Mouse (Mus musculus): ENCODE results near the gene Ccdc171.
"Not testable (repeated sequence)": the region's sequence is repeated elsewhere in the genome, so short reads cannot be mapped to it uniquely, and the experiment has no call there.

Ccdc171 gene

DNA sequence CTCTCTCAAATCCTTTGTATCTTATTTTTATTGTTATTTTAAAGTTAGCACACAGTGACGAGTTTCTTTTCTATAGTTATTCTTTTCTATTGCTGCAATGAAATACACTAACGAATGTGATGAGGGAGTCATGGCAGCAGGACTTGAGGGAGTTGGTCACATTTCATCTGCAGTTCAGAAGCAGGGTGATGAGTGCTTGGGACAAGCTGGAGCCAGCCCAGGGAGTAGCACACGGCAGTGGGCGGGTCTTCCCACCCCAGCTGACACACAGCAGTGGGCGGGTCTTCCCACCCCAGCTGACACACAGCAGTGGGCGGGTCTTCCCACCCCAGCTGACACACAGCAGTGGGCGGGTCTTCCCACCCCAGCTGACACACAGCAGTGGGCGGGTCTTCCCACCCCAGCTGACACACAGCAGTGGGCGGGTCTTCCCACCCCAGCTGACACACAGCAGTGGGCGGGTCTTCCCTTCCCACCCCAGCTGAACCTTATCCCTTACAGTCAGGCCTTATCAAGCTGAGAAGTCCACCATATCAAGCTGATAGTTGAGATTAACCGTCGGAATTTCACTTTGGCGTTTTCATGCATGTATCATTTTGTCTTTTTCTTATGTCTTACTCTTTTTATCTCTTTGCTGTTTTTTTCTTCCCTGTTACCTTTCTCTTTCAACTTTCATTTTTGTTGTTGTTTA lies 97.8 kb downstream of the Ccdc171 start:
- in situ Hi-C loops (cut with MboI; ENCODE audit: unreplicated experiment in 2 of 2) = not testable (repeated sequence)

DNA sequence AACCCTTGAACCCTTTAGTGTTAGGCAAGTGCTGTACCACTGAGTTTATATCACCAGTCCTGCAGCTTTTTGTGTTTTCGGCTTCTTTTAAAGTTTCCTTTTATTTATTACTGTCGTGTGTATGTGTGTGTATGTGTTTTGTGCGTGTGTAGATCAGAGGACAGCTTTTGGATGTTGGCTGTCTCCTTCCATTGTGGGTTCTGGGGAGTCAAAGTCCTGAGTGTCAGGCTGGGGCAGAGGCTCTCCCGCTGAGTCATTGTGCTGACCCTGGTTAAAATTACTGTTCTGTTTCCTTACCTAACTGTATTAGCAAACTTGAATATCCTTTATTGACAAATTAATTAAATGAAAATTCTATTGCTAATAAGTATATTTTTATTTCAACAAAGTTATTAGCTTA lies 98.4 kb downstream of the Ccdc171 start:
- in situ Hi-C loops (cut with MboI; ENCODE audit: unreplicated experiment in 2 of 2) = no loop called here

DNA sequence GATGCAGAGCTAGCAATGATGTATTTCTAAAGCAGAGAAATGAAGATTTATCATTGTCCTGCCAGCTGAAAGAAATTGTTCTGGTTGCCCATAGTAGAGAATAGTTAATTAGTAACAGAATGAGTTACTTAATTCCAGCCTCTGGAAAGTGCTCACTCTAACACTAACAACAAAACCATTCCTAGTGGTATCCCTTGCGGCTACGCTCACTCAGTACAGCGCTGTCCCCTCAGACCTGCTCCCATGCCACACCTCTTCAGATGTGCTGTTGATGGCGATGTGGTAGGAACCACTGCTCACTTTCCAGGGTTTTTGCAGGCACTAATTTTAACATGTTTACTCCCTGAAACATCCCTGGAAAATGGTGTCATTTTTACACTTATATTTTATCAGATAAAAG lies 126.1 kb downstream of the Ccdc171 start:
- in situ Hi-C loops (cut with MboI; ENCODE audit: unreplicated experiment in 2 of 2) = no loop called here

DNA sequence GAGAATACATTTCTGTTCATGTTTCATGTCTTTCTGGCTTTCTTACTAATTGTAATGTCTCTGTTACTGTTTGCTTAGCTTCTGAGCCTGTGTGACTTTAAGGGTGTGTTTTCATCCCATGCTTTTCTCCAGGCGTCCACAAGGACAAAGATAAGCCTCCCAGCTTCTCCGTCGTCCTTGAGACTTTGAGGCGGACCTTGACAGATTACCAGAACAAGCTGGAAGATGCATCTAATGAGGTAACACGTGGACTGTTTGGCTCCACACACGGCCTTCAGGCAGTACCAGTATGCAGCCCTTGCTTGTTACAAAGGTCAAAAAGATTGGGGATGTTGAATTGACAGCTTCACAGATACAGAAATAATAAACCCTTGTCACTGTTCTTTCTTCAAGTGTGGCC lies 130.1 kb downstream of the Ccdc171 start:
- in situ Hi-C loops (cut with MboI; ENCODE audit: unreplicated experiment in 2 of 2) = no loop called here

DNA sequence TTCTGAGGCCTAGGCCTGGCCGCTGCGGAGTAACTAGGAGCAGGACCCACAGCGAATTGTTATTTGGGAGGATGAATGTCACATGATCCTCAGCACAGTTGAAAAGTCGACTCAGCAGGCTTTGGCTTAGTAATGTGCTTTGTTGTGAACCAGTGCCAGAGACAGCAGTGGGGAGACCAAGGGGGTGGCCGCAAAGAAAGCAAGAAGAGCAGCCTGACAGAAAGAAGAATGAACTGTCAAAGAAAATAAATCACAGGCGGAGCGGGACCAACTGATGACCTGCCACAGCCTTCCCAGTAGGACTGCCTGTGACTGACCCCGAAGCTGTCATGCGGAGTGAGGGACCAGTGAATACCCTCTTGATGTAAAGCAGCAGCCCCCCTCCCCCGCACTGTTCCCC lies 131.2 kb downstream of the Ccdc171 start:
- in situ Hi-C loops (cut with MboI; ENCODE audit: unreplicated experiment in 2 of 2) = no loop called here

DNA sequence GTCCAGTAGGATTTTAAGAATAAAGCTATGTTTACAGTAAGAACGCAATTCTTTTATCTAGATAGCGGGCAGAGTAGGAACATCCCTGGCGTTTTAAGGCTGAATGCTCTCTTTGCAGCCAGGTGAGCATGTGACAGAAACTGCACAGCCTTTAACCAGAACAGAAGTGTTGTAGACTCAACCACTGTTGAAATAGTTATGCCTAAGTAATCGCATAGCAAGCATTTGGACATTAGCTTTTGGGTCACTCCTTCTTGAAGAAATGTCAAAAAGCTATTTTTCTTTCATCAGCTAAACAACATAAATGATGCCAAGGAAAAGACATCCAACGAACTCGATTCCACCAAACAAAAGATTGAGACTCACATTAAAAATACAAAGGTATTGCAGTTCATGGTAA lies 131.7 kb downstream of the Ccdc171 start:
- in situ Hi-C loops (cut with MboI; ENCODE audit: unreplicated experiment in 2 of 2) = no loop called here

DNA sequence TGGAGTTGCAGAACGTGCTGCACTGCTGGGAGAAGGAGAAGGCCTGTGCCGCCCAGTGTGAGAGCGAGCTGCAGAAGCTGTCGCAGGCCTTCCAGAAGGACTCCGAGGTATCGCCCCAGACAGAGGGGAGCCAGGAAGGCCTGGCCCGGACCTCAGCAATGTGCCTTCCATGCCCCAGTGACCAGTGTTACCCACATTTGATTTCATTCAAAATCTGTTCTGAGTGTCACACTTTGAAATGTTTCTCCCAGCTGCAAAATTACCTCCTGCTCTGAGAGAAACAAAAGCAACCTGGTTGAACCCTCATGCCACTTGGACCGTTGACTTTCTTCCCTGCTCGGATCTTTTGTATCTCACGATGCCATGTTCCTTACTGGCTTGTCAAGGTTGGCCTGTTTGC lies 133.1 kb downstream of the Ccdc171 start:
- in situ Hi-C loops (cut with MboI; ENCODE audit: unreplicated experiment in 2 of 2) = no loop called here

DNA sequence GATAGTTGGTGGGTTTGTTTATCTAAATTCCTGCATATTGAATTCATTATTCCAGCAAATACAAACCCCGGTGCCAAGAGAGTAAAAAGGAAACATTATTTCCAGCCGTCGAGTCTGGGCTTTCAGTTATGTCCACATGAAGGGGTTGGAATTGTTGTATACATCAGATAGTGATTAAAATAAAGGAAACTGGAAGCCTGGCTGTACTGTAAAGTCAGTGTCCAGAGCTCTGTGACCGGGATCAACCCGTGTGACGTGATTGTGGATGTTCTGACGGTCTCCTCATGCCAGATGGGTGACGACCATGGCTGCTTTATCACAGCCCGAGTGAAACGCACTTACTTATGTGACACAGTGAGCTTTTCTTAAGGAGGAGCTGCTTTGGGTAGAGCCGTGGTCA lies 134.1 kb downstream of the Ccdc171 start:
- in situ Hi-C loops (cut with MboI; ENCODE audit: unreplicated experiment in 2 of 2) = no loop called here

DNA sequence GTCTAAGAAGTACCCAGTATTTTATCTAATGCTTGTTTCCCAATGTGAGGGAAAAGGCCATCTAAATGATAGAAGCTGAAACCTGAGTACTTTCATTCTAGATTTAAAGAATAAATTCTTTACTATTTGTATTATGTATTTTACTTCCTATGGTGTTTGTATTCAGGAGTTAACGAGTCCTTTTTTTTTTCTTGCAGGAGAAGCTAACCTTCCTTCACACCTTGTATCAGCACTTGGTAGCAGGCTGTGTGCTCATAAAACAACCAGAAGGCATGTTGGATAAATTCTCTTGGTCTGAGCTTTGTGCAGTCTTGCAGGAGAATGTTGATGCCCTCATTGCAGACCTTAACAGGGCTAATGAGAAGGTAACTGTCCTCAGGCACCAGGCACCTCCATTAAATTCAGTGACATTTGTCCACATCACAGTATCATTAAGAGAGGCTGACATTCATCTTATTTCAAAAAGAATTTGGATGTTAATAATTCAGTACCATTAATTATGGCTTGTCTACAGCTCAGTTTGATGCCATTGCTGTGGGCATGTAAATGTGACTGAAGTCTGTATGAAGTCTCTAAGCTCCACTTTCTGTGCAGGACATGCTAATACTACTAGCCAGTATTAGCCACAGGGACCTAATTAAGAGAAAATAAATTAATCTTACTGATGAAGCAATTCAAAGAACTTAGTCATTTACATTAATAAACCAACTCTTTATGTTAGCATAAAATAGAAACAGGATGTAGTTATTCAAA lies 136.3 kb downstream of the Ccdc171 start:
- in situ Hi-C loops (cut with MboI; ENCODE audit: unreplicated experiment in 2 of 2) = no loop called here

DNA sequence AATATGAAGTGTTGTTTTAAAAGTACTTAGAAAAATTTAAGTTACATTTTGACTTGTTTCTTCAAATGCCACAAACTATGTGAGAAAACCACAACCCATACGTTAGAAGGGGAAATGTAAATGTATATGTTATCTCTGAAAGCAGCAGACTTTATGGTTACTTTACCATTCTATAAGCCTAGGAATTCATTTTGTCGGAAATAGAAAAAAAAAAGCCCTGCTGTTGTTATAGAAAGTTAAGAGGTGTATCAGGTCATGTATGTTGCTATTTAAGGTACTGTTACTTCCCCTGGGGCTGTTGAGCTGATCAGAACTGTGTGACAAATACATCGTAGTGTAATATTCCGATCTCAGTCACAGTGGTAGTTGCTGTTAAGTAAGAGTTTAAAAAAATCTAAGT lies 137.0 kb downstream of the Ccdc171 start:
- in situ Hi-C loops (cut with MboI; ENCODE audit: unreplicated experiment in 2 of 2) = no loop called here

DNA sequence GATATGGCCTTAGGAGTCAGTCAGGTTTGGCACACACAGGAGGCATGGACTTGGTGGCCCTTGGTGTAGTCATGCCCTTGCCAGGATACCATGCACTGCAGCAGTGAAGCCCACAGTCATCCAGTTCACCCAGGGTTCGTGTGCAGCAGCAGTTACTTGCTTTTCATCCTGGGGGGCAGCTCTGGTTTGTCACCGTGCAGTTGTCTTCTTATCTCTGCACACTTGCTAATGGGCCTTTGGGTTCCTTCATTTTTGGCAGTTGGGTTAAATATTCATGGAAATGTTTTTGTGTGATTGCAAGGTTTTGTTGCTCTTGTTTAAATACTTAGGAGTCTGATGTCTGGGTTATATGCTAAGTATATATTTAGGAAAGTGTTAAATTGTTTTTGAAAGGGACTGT lies 144.2 kb downstream of the Ccdc171 start:
- in situ Hi-C loops (cut with MboI; ENCODE audit: unreplicated experiment in 2 of 2) = no loop called here

DNA sequence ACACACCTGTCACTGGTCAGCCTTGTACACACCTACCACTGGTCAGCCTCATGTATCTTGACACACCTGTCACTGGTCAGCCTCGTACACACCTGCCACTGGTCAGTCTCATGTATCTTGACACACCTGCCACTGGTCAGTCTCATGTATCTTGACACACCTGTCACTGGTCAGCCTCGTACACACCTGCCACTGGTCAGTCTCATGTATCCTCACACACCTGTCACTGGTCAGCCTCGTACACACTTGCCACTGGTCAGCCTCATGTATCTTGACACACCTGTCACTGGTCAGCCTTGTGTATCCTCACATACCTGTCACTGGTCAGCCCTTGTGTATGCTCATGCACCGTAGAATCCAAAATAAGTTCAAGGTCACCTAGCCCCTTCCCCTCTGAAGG lies 150.0 kb downstream of the Ccdc171 start:
- in situ Hi-C loops (cut with MboI; ENCODE audit: unreplicated experiment in 2 of 2) = not testable (repeated sequence)

DNA sequence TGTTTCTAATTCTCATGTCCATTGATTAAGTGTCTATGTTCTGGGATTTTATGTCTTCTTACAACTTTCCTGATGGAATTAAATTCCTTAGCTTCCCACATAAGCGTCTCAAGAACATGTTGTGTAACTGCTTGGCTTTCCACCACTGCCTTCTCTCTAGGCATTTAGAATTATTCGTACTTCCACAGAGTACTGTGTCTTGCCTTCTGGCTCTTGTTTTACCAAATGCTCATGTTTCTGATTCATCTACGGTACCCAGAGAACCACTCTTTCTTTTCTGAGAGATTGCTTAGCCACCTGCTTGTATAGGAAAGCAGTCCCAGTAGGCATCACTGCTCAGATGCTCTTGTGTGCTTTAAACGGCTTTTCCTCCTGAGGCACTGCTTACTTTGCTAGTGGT lies 151.1 kb downstream of the Ccdc171 start:
- in situ Hi-C loops (cut with MboI; ENCODE audit: unreplicated experiment in 2 of 2) = no loop called here

DNA sequence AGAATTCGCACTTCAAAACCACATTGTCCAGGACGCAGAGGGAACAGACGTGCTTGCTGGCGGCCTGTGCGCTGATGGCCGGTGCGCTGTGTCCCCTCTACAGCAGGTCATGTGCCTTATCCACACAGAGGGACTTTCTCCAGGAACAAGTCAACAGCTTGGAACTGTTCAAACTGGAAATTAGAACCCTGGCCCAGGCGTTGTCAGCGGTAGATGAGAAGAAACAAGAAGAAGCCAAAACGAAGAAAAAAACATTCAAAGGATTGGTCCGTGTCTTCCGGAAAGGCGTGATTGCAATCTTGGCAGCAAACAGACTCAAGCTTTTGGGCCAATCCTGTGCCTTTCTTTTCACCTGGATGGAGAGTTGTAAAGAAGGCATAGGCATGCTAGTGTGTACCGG lies 155.7 kb downstream of the Ccdc171 start:
- in situ Hi-C loops (cut with MboI; ENCODE audit: unreplicated experiment in 2 of 2) = no loop called here

DNA sequence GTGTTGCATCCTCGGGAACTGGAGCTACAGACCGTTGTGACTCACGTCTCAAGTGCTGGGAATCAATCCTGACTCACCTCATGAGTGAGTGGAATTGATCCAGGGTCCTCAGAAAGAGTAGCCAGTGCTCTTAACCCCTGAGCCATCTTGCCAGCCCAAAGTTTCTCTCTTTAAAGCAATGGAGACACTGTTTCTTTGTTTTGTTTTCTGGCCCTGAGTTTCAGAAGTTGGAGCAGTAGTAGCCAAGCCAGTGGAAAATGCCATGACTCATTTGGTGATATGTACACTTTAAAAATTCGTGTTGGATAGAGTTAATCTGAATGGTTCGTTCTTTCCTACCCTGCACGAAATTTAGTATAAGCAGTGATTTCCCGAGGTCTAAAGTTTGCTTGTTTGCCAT lies 157.5 kb downstream of the Ccdc171 start:
- in situ Hi-C loops (cut with MboI; ENCODE audit: unreplicated experiment in 2 of 2) = no loop called here

DNA sequence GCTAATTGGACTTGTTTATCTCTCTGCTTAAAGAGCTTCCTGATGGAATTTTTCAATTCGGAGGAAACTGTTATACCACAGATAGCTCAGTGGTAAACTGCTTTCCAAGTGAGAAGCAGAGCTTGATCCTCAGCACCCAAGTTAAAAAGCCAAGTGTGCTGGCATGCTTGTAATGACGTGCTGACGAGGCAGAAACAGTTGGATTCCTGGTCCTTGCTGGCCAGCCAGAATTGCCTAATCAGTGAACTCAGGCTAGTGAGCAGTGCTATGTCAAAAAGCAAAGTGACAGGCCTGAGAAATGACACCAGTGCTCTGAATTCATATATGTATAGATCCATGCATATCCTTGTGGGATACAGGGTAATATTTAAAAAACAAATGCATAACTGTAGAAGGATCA lies 174.8 kb downstream of the Ccdc171 start:
- in situ Hi-C loops (cut with MboI; ENCODE audit: unreplicated experiment in 2 of 2) = no loop called here

DNA sequence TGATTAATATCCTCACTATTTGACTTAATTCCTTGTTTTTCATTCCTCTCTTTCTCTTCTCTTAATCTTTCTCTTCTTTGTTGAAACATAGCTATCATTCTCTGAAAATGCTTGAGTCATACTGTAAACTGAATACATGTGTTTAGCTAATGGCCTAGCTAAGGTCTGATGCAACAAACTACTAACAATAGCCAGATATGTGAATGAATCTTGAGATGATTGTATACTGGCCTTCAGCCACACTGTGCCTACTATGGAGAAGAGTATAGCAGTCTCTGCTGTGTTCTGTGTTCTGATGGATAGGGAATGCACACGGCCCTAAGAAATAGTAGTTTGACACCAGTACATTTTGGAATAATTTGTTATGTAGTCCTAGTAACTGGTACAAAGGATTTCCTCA lies 191.7 kb downstream of the Ccdc171 start:
- in situ Hi-C loops (cut with MboI; ENCODE audit: unreplicated experiment in 2 of 2) = no loop called here

DNA sequence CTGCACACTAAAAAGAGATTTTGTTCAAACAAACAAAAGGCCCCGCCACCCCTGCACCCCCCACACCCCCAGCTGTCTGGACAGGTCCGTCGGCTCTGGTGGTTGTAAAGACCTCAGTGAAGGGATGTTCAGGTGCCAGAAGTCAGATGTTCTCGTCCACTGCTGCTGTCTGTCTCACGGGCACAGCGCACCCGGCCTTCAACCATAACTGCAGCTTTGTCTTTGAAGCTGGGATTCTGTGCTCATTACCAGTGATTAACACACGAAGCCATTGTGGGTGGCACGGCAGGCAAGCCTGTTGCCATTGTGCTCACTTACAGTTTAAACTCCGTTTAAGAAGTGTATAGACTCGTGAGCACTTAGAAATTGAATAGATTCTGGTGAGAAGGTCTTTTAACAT lies 194.5 kb downstream of the Ccdc171 start:
- in situ Hi-C loops (cut with MboI; ENCODE audit: unreplicated experiment in 2 of 2) = no loop called here

DNA sequence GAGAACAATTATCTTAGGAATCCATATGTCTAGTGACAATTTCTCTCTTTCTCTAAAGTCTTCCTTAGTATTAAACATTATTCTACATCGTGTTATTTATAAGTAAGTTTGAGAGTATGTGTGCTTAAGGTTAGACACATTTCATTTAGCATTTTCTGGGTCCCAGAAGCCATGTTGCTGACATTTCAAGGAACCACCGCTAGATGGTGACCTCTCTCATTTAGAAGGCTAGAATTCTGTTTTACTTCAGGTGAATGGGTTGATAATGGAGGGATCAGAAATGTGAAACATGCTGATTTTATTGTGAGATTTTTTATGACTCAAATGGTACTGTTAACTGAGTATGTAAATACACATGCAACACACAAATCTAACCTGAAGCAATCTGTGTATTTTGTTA lies 199.8 kb downstream of the Ccdc171 start:
- in situ Hi-C loops (cut with MboI; ENCODE audit: unreplicated experiment in 2 of 2) = no loop called here

DNA sequence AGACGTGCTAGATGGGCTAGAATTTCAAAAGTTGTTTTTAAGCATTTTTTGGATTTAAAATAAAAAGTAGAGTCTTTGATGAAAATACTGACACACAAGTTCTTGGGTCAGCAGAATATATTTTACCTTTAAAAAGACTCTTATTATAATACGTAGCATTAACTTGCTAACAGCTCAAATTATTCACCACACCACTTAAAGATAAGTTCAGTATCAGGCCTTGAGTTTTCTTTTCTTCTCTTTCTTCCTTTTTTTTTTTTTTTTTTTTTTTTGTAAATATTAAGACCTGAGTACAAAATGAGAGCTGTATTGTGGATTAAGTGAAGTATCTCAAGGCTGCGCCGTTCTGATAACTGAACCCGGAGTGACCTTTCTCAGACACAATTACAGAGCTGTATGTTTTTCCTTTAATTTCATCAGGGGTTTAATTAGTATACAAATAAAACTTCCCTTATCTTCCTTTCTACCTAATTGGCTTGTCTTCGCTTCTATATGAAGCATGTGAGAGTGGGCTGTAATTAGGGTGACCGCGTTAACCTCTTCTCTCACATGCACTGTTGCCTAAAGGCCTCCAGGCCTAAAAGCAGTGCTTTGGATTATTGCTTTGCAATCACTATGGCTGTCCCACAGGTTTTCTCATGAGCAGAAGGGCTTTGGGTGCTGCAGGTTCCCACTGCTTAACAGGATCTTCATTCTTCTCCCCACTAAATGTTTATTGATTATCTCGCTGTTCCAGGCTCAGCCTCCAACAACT lies 214.0 kb downstream of the Ccdc171 start:
- in situ Hi-C loops (cut with MboI; ENCODE audit: unreplicated experiment in 2 of 2) = no loop called here

DNA sequence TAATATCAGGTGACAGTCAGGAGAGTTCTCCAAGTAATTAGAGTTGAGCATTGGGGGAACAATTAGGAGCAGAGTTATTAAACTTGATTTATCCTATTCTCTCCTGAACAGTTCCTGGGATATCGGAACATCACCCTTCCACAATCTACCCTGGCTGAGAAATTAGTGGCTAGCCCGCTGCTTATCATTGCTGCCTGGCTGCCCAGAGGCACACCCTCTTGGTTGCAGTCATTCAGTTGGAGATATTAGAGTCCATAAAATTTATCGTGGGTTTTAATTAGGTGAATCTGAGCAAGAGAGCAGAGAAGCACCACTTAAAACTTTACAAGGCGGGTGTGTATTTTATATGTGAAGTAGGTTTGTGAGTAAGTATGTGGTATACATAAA lies 214.5 kb downstream of the Ccdc171 start:
- in situ Hi-C loops (cut with MboI; ENCODE audit: unreplicated experiment in 2 of 2) = no loop called here
